Mouse (Mus musculus) layer of hippocampus, postnatal 14 days (tissue): Measurements from ENCODE around the gene Arpc3. TPM values are rescaled to one million over a fixed set of nuclear protein-coding genes. Genes with fewer than 3 reads are reported as not detected.
"Not testable (repeated sequence)": the region's sequence is repeated elsewhere in the genome, so short reads cannot be mapped to it uniquely, and the experiment has no call there.

Experiments
- DNase-seq, 2 experiments: peaks; one replicate each; pipeline ENCODE4 v3.0.0; 2021 to 2022; ENCODE audit warnings: low spot score in 2 of 2, mixed read lengths in 1 of 2
- total RNA-seq, 2 experiments: library from RNA; stranded (reverse); gene quantifications; 2 replicates each; pipeline ENCODE4 v1.2.3; 2021

Gene Arpc3
- total RNA-seq, 2 experiments from 2014 or later = 300 to 318 TPM

GRCm38 (mm10) chr5:122396791-122397190 lies 5.1 kb downstream of the Arpc3 start:
- DNase-seq = no peak

GRCm38 (mm10) chr5:122397495-122397894 lies 5.8 kb downstream of the Arpc3 start:
- no peak for DNase-seq

GRCm38 (mm10) chr5:122399871-122400270 lies 8.2 kb downstream of the Arpc3 start:
- DNase-seq = no peak

- peak; percentile 34 to 55 for DNase-seq
These were observed 9.1 kb downstream of the Arpc3 start for GRCm38 (mm10) chr5:122400628-122401302.

GRCm38 (mm10) chr5:122401303-122401640 lies 9.6 kb downstream of the Arpc3 start:
- DNase-seq = peak; percentile 65 to 72

GRCm38 (mm10) chr5:122402160-122402559 lies 10.5 kb downstream of the Arpc3 start:
- DNase-seq = no peak

GRCm38 (mm10) chr5:122402772-122403171 lies 11.1 kb downstream of the Arpc3 start:
- peak; percentile 44 to 68 for DNase-seq

- no peak for DNase-seq
These were observed 11.7 kb downstream of the Arpc3 start for GRCm38 (mm10) chr5:122403362-122403761.

GRCm38 (mm10) chr5:122405537-122405936 lies 13.9 kb downstream of the Arpc3 start:
- DNase-seq = no peak

GRCm38 (mm10) chr5:122409692-122410645 lies 18.3 kb downstream of the Arpc3 start:
- DNase-seq = no peak

- no peak for DNase-seq
These were observed 20.2 kb downstream of the Arpc3 start for GRCm38 (mm10) chr5:122411892-122412291.

- DNase-seq = no peak
These were observed 21.1 kb downstream of the Arpc3 start for GRCm38 (mm10) chr5:122412826-122413225.

GRCm38 (mm10) chr5:122414351-122414750 lies 22.7 kb downstream of the Arpc3 start:
- no peak for DNase-seq

- DNase-seq = no peak
These were observed 23.8 kb downstream of the Arpc3 start for GRCm38 (mm10) chr5:122415465-122415864.

- DNase-seq = not testable (repeated sequence)
These were observed 29.0 kb downstream of the Arpc3 start for GRCm38 (mm10) chr5:122420676-122421075.

- no peak for DNase-seq
These were observed 29.8 kb downstream of the Arpc3 start, which contains the start of gene Anapc7 for GRCm38 (mm10) chr5:122421271-122422068. Gene Anapc7 (plus strand): TSS chr5:122421693.

- DNase-seq = peak; percentile 92 to 95
These were observed 30.6 kb downstream of the Arpc3 start for GRCm38 (mm10) chr5:122422071-122422964.

- no peak for DNase-seq
These were observed 31.4 kb downstream of the Arpc3 start for GRCm38 (mm10) chr5:122423083-122423482.

- no peak for DNase-seq
These were observed 33.9 kb downstream of the Arpc3 start for GRCm38 (mm10) chr5:122425550-122425949.

- DNase-seq = no peak
These were observed 38.5 kb downstream of the Arpc3 start for GRCm38 (mm10) chr5:122430036-122430775.
